Mouse (Mus musculus) gastrocnemius, postnatal 14 days (tissue): ENCODE results near the gene Tenm4. TPM values are rescaled to one million over a fixed set of nuclear protein-coding genes. Genes with fewer than 3 reads are reported as not detected.

Experiments used
- DNase-seq: peaks from one replicate; pipeline ENCODE4 v3.0.0; 2021; ENCODE audit warnings: mixed read lengths
- intact Hi-C: fragments of 180-260 bp; cut with DNase I; formaldehyde crosslinking; loops from one replicate; pipeline ENCODE4 v1.15.1; 2025; ENCODE audit warnings: low total_unique reads
- total RNA-seq, 2 experiments: library from RNA; stranded (reverse); gene quantifications; 2 replicates each; pipeline ENCODE4 v1.2.3; 2021

The Tenm4 gene
- total RNA-seq, 2 experiments from 2014 or later = 3.9 to 6.5 TPM

GRCm38 (mm10) chr7:96681808-96682207 lies 510.8 kb downstream of the Tenm4 start:
- DNase-seq = no peak
- intact Hi-C loops = no loop called here

- no peak for DNase-seq
- intact Hi-C loops = no loop called here
These were observed 517.1 kb downstream of the Tenm4 start for GRCm38 (mm10) chr7:96688141-96688540.

GRCm38 (mm10) chr7:96701097-96701845 lies 530.2 kb downstream of the Tenm4 start:
- intact Hi-C loops = no loop called here
- DNase-seq = no peak

- DNase-seq = no peak
- intact Hi-C loops = no loop called here
These were observed 532.9 kb downstream of the Tenm4 start for GRCm38 (mm10) chr7:96703958-96704357.

GRCm38 (mm10) chr7:96705307-96706129 lies 534.5 kb downstream of the Tenm4 start:
- no peak for DNase-seq
- intact Hi-C loops = no loop called here

GRCm38 (mm10) chr7:96706531-96706930 lies 535.5 kb downstream of the Tenm4 start:
- intact Hi-C loops = no loop called here
- DNase-seq = no peak

GRCm38 (mm10) chr7:96707112-96707511 lies 536.1 kb downstream of the Tenm4 start:
- no peak for DNase-seq
- intact Hi-C loops = no loop called here

- DNase-seq = no peak
- intact Hi-C loops = no loop called here
These were observed 537.0 kb downstream of the Tenm4 start for GRCm38 (mm10) chr7:96708071-96708470.

GRCm38 (mm10) chr7:96708561-96708960 lies 537.5 kb downstream of the Tenm4 start:
- no peak for DNase-seq
- intact Hi-C loops = no loop called here

- no peak for DNase-seq
- intact Hi-C loops = no loop called here
These were observed 537.9 kb downstream of the Tenm4 start for GRCm38 (mm10) chr7:96708968-96709367.

- intact Hi-C loops = no loop called here
- DNase-seq = no peak
These were observed 538.8 kb downstream of the Tenm4 start for GRCm38 (mm10) chr7:96709891-96710290.

GRCm38 (mm10) chr7:96710658-96711071 lies 539.6 kb downstream of the Tenm4 start:
- intact Hi-C loops = no loop called here
- DNase-seq = no peak

GRCm38 (mm10) chr7:96712876-96713275 lies 541.8 kb downstream of the Tenm4 start:
- DNase-seq = no peak
- intact Hi-C loops = no loop called here

GRCm38 (mm10) chr7:96716911-96717310 lies 545.9 kb downstream of the Tenm4 start:
- intact Hi-C loops = no loop called here
- no peak for DNase-seq

GRCm38 (mm10) chr7:96718201-96719155 lies 547.4 kb downstream of the Tenm4 start:
- intact Hi-C loops = no loop called here
- DNase-seq = no peak

- intact Hi-C loops = no loop called here
These were observed 548.9 kb downstream of the Tenm4 start for GRCm38 (mm10) chr7:96719926-96720325.

GRCm38 (mm10) chr7:96720465-96720864 lies 549.4 kb downstream of the Tenm4 start:
- intact Hi-C loops = no loop called here
- DNase-seq = no peak

More at GRCm38 (mm10) chr7:96719926-96720325, 548.9 kb downstream of the Tenm4 start:
- DNase-seq = no peak

- no peak for DNase-seq
- intact Hi-C loops = no loop called here
These were observed 551.8 kb downstream of the Tenm4 start for GRCm38 (mm10) chr7:96722796-96723195.

- intact Hi-C loops = no loop called here
- DNase-seq = no peak
These were observed 554.6 kb downstream of the Tenm4 start for GRCm38 (mm10) chr7:96725603-96726002.

- intact Hi-C loops = no loop called here
These were observed 559.3 kb downstream of the Tenm4 start for GRCm38 (mm10) chr7:96730360-96730759.

More at GRCm38 (mm10) chr7:96730360-96730759, 559.3 kb downstream of the Tenm4 start:
- DNase-seq = no peak
